Mouse (Mus musculus) ES-Bruce4 (cell line): ENCODE results near the gene Slc25a19. TPM values are rescaled to one million over a fixed set of nuclear protein-coding genes. Genes with fewer than 3 reads are reported as not detected.

ENCODE experiments used
- H3K27ac ChIP-seq: 2 replicates; pipeline ENCODE4 v1.5.1; 2012; ENCODE audit warnings: low read length, inconsistent platforms; ENCODE audit not compliant: insufficient read depth
- H3K27me3 ChIP-seq: 2 replicates; pipeline ENCODE4 v1.6.1; 2012; ENCODE audit warnings: mild to moderate bottlenecking, low read length, inconsistent platforms; ENCODE audit not compliant: control insufficient read depth, poor library complexity, insufficient read depth, severe bottlenecking
- H3K36me3 ChIP-seq: 2 replicates; pipeline ENCODE4 v1.6.1; 2012; ENCODE audit warnings: inconsistent platforms, mild to moderate bottlenecking, low read length, moderate library complexity; ENCODE audit not compliant: control insufficient read depth, poor library complexity, insufficient read depth, severe bottlenecking
- H3K4me1 ChIP-seq: one replicate; pipeline ENCODE4 v1.8.1; 2011; ENCODE audit warnings: low read length; ENCODE audit not compliant: control insufficient read depth, insufficient read depth
- H3K4me3 ChIP-seq: 2 replicates; pipeline ENCODE4 v1.5.1; 2011; ENCODE audit warnings: low read depth, mild to moderate bottlenecking, low read length
- H3K9ac ChIP-seq: 2 replicates; pipeline ENCODE4 v1.6.1; 2012; ENCODE audit warnings: low read depth, mild to moderate bottlenecking, inconsistent platforms; ENCODE audit not compliant: poor library complexity, severe bottlenecking
- H3K9me3 ChIP-seq: replicated peaks from 2 replicates; pipeline ENCODE4 v1.6.1; 2012; ENCODE audit warnings: mild to moderate bottlenecking, low read length, inconsistent platforms; ENCODE audit not compliant: control insufficient read depth, poor library complexity, insufficient read depth, severe bottlenecking
- CTCF ChIP-seq: IDR thresholded peaks from one replicate; pipeline ENCODE4 v1.8.1; 2011; ENCODE audit warnings: low read depth, low read length
- EP300 ChIP-seq: IDR thresholded peaks from 2 replicates; pipeline ENCODE4 v1.6.1; 2011; ENCODE audit warnings: low read depth, low read length; ENCODE audit not compliant: insufficient read depth
- POLR2A ChIP-seq: IDR thresholded peaks from one replicate; pipeline ENCODE4 v1.8.1; 2011; ENCODE audit warnings: low read length; ENCODE audit not compliant: insufficient read depth
- polyA plus RNA-seq: library from polyadenylated mRNA; stranded (reverse); fragments of >200 nt; gene quantifications from 2 replicates; pipeline ENCODE4 v1.2.4, GENCODE M21; 2011; ENCODE audit warnings: low read depth; ENCODE audit not compliant: missing spikeins, insufficient read depth, insufficient read length

The Slc25a19 gene
- polyA plus RNA-seq = 34.7 and 35.8 TPM in 2 replicates

DNA sequence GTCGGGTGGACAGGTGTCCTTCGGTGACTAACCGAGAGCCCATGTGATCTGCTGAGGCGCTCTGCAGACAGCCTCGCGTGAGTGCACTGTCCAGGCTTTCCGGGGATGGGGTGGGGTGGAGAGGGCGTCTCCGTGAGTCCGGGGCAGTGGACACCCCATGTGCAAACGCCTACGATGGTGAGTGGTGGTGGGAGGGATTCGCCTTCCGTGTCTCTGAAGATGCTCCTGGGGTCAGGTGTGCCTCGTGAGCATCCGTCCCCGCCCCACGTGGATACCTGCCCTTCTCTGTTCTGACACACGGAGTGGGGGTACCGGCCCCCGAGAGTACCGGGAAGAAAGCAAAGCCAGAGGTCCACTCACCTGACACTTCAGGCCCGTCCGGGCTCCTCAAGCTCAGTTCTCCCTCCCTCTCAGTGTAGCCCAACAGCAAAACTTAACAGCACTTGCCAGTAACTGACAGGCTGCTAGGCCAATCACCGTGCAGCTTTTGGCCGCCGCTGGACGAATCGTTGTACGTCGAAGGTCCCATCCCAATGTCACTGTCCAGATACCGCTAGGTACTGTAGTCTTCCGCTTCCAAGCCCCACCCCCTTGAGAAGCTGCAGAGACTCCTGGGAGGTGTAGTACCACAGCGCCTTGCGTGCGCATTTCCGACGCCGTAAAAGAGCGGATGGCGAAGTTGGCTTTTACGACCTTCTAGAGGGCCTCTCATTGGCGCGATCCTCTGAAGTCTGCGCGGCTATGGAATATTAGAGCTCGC lies at the start of gene Slc25a19:
Gene Slc25a19 (minus strand): TSS at position 591 of the 760 bp plus-strand sequence.
- peak within 1 kb of the TSS; percentile 66 for H3K9ac ChIP-seq
- H3K9me3 ChIP-seq = no peaks in the 10 kb centered on the region
- H3K27me3 ChIP-seq = no peaks in the 10 kb centered on the region
- peak within 1 kb of the TSS; percentile 48; the same call in 1 of the 2 replicates for H3K27ac ChIP-seq
- H3K4me1 ChIP-seq = no peaks in the 10 kb centered on the region
- peak; percentile 6; the same call in 1 of the 2 replicates for TF ChIP-seq EP300
- TF ChIP-seq CTCF = no peak
- TF ChIP-seq POLR2A = peak; percentile 89
- H3K4me3 ChIP-seq = peak within 1 kb of the TSS; percentile 97
- peaks cover under 1% of the 10 kb centered on the region; the same call in 1 of the 2 replicates for H3K36me3 ChIP-seq

DNA sequence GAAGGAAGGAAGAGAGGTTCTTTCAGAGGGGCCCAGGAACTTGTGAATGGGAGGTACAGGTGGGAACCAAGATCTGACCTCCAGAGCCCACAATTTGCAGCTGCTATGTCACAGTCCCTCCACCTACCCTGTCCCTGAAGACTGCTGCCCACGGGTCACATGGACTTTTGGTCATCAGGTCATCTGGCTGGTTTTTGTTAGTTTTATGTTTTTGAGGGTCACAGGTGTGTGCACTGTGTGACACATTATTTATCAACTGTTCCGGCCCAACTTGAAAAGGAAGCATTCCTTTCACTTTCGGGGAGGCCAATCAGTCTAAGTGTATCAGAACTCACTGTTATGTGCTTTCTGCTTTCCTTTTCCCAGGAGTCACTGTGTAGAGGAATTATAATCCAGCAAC lies 49.4 kb upstream of the Slc25a19 start:
- no peak overlapping the region for H3K27ac ChIP-seq
- H3K9ac ChIP-seq = no peak overlapping the region
- H3K4me3 ChIP-seq = no peak overlapping the region
- no peaks in the 10 kb centered on the region for H3K27me3 ChIP-seq
- no peaks in the 10 kb centered on the region for H3K9me3 ChIP-seq
- peaks cover 7% of the 10 kb centered on the region for H3K36me3 ChIP-seq
- H3K4me1 ChIP-seq = peaks cover 3% of the 10 kb centered on the region
- TF ChIP-seq EP300 = no peak
- no peak for TF ChIP-seq CTCF
- no peak for TF ChIP-seq POLR2A

DNA sequence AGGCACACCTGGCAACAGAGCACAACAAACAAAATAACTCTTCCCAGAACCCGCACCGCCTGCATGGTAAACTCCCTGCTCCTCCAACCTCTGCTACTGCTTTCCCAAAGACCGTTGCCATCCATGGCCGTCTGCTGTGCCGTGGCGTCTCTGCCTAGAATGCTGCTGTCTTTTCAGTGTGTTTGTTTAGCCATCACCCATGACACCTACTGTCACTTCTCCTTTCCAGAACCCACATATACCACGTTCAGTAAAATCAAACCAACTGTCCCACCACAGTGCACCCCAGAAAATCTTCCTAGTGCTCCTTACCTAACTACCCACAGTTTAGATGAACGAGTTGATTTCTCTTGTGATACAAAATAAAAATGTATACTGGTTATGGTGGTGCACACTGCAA lies 48.6 kb upstream of the Slc25a19 start:
- Histone ChIP-seq H3K4me1 (peaks cover 3% of the 10 kb centered on the region), H3K27me3 (no peaks in the 10 kb centered on the region), H3K36me3 (peaks cover 7% of the 10 kb centered on the region), H3K9ac (no peak overlapping the region), H3K27ac (no peak overlapping the region), H3K9me3 (no peaks in the 10 kb centered on the region), H3K4me3 (no peak overlapping the region)
- TF ChIP-seq POLR2A (no peak), CTCF (no peak), EP300 (no peak)

DNA sequence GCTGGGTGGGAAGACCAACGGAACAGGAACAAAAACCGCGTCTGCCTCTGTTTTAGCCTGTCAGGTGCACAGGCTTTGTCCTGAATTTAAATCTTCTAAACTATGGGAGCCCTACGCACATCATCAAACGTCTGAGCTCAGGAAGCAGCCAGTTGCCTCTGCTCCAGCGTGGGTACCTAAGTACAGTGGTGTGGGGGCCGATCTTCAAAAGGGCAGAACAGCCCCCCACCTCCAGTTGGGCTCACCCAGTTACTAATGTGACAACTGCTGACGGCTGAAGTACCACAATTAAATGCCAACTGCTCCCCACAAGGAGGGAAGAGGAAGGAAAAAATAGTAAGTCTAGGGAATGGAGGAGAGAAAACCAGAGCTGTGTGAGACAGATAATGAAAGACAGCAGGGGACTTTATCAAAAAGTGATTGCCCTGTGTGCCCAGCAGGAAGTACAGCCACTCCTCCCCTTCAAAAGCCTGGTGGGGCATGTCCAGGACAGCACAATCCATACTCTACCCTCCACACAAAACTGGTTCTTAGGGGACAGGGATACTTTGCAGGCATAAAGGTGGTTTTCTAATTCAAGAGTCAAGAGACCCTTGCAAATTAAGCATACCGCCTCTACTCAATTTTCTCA lies 46.3 kb upstream of the Slc25a19 start:
- Histone ChIP-seq H3K4me3 (no peak overlapping the region), H3K9me3 (no peaks in the 10 kb centered on the region), H3K27ac (peak overlapping the region; percentile 7; the same call in 1 of the 2 replicates), H3K9ac (0 out of 2 replicates have a peak overlapping the region, but pooled peaks have one; percentile 9), H3K4me1 (peaks cover 6% of the 10 kb centered on the region), H3K27me3 (no peaks in the 10 kb centered on the region), H3K36me3 (peaks cover 7% of the 10 kb centered on the region)
- TF ChIP-seq CTCF = no peak
- no peak for TF ChIP-seq EP300
- TF ChIP-seq POLR2A = no peak

DNA sequence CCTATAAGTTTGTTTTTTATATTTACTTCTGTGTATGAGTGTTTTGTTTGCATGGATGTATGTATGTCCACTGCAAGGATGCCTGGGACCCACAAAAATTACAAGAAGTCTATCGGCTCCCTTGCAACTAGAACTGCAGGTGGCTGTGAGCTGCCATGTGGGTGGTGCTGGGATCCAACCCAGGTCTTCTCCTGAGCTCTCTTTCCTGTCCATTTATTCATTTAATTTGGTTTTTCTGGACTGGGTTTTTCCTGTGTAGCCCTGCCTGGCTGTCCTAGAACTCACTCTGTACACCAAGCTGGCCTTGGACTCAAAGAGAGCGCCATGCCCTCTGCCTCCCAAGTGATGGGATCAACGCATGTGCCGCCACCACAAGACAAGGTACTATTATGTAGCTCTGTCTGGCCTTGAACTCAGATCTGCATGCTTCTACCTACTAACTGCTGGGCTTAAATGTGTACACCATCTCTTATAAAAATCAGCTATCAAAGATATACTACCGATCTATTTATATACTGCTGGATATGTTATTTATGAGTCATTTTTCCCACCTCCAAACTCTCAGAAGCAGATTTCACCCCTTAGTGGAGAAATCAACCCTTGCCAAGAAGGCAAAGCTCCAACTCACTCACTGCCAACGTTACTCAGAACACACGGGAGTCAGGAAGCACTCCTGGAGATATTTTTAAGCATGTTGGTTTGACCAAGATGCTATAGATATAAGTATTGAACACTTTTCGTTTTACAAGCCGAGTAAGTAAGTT lies 45.6 kb upstream of the Slc25a19 start:
- Histone ChIP-seq H3K9me3 (no peaks in the 10 kb centered on the region), H3K4me1 (peaks cover 6% of the 10 kb centered on the region), H3K9ac (no peak overlapping the region), H3K27me3 (no peaks in the 10 kb centered on the region), H3K4me3 (no peak overlapping the region), H3K27ac (no peak overlapping the region), H3K36me3 (peaks cover 6% of the 10 kb centered on the region)
- TF ChIP-seq CTCF = no peak
- no peak for TF ChIP-seq POLR2A
- no peak for TF ChIP-seq EP300
